Mouse (Mus musculus) liver, embryonic 16.5 days (tissue): ENCODE results near the gene Ring1. TPM values are rescaled to one million over a fixed set of nuclear protein-coding genes. Genes with fewer than 3 reads are reported as not detected.
A peak's percentile ranks its signal among the peaks of the same experiment; 100 is the strongest.

ENCODE experiments used
- ATAC-seq: fragments of 200-750 bp; cut with Nextera tagmentation; 2 replicates; pipeline ENCODE4 v1.8.0; 2017; ENCODE audit warnings: low read depth, mild to moderate bottlenecking, moderate number of reproducible peaks, moderate library complexity
- H3K27ac ChIP-seq: fragments of 300-500 bp; sonication (generic); 2 replicates; pipeline ENCODE4 v1.5.1; 2014; ENCODE audit warnings: mild to moderate bottlenecking, low read length
- H3K27me3 ChIP-seq: fragments of 300-500 bp; sonication (generic); 2 replicates; pipeline ENCODE4 v1.6.1; 2014; ENCODE audit warnings: low read depth, low read length, mixed read lengths; ENCODE audit not compliant: control insufficient read depth, insufficient read depth
- H3K36me3 ChIP-seq: fragments of 300-500 bp; sonication (generic); 2 replicates; pipeline ENCODE4 v1.6.1; 2014; ENCODE audit warnings: mild to moderate bottlenecking; ENCODE audit not compliant: control insufficient read depth, insufficient read depth
- H3K4me1 ChIP-seq: fragments of 300-500 bp; sonication (generic); 2 replicates; pipeline ENCODE4 v1.6.1; 2014; ENCODE audit warnings: low read depth, low read length, mixed read lengths; ENCODE audit not compliant: control insufficient read depth
- H3K4me2 ChIP-seq: fragments of 300-500 bp; sonication (generic); 2 replicates; pipeline ENCODE4 v1.6.1; 2014; ENCODE audit warnings: low read depth, low read length, mixed read lengths
- H3K4me3 ChIP-seq: fragments of 300-500 bp; sonication (generic); 2 replicates; pipeline ENCODE4 v1.5.1; 2014; ENCODE audit warnings: low read depth, mild to moderate bottlenecking, low read length
- H3K9ac ChIP-seq: fragments of 300-500 bp; sonication (generic); 2 replicates; pipeline ENCODE4 v1.6.1; 2014; ENCODE audit warnings: low read depth, low read length
- H3K9me3 ChIP-seq: fragments of 300-500 bp; sonication (generic); replicated peaks from 2 replicates; pipeline ENCODE4 v1.6.1; 2016; ENCODE audit warnings: low read length; ENCODE audit not compliant: control insufficient read depth
- WGBS: fragments of 180-500 bp; shearing (Covaris S2); extraction: QIAGEN DNeasy Blood & Tissue Kit; methylation state at CpG from one replicate; pipeline ENCODE4 v1.1.7; 2014; ENCODE audit not compliant: insufficient replicate concordance; 5-methylcytosine and 5-hydroxymethylcytosine counted together
- microRNA counts: library from miRNA; unstranded; fragments of <30 nt; microRNA quantifications from one replicate; lab custom pipeline; 2016
- microRNA-seq: library from miRNA; unstranded; fragments of <30 nt; microRNA quantifications from one replicate; pipeline ENCODE4, GENCODE M21; 2016
- polyA plus RNA-seq: library from polyadenylated mRNA; unstranded; fragments of >200 nt; fragmentation: Nextera tagmentation; extraction: Ambion mirVana; gene quantifications from 2 replicates; pipeline ENCODE4 v1.2.1, GENCODE M21; 2015

Gene Ring1
- polyA plus RNA-seq, 1 experiment from 2014 or later, result 4.0 TPM

DNA sequence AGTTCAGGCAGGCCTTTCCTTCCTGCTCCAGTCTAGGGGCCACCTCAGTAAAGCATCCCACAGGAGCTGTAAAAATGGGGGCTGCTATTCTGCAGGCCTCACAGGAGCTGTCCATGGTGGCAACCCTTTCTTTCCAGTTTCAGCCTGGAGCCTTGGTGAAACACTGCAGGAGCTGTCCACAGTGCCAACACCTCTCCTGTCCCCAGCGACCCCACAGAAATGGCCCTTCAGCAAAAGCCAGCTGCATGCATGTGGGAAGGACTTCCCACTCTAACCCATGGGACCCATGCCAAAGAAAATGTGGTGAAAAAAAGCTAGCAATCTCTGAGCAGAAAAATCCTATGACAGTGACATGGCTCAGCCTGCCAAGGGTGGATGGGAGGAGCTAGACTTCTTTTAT lies 51.8 kb downstream of the Ring1 start:
- ATAC-seq, result no peak
- H3K27me3 ChIP-seq, result peaks cover 2% of the 10 kb centered on the region
- no peak overlapping the region for H3K9ac ChIP-seq
- no peak overlapping the region for H3K4me2 ChIP-seq
- no peak overlapping the region for H3K27ac ChIP-seq
- H3K4me1 ChIP-seq, result no peaks in the 10 kb centered on the region; the same call in none of the 2 replicates
- no peaks in the 10 kb centered on the region for H3K9me3 ChIP-seq
- no peak overlapping the region for H3K4me3 ChIP-seq
- H3K36me3 ChIP-seq, result no peaks in the 10 kb centered on the region
- WGBS, result 0% methylated on average over 1 of the region's 1 CpGs

MicroRNAs encoded within 50 kb of the gene (microRNA counts, 519-probe panel; counts per million panel counts)
- microRNA mmu-miR-219 (lab: Ali Mortazavi, UCI), result 1,545 counts per million, percentile 14 among the panel's probes with 10 or more counts

Small RNAs within 50 kb of the gene (microRNA-seq; reads per million reads assigned to microRNA genes)
- not detected for gene Mir219a-1
- gene Mir219c, result not detected

Other genes with a start within 250 kb of the Ring1 start
- 29.3 and 29.6 TPM in 2 replicates for gene Angptl4, start 242.8 kb downstream of the Ring1 start, polyA plus RNA-seq
- gene Kank3, start 214.2 kb downstream of the Ring1 start, polyA plus RNA-seq, result 10.0 and 13.7 TPM in 2 replicates
- gene Rps28, start 200.1 kb downstream of the Ring1 start, polyA plus RNA-seq, result 389 and 463 TPM in 2 replicates
- 243 and 245 TPM in 2 replicates for gene Ndufa7, start 200.1 kb downstream of the Ring1 start, polyA plus RNA-seq
- gene Cd320, start 181.6 kb downstream of the Ring1 start, polyA plus RNA-seq, result 11.9 and 12.1 TPM in 2 replicates
- gene Gm7029, start 150.8 kb downstream of the Ring1 start, polyA plus RNA-seq, result not detected in 2 replicates
- 5.8 and 6.1 TPM in 2 replicates for gene Kifc1, start 134.0 kb downstream of the Ring1 start, polyA plus RNA-seq
- gene Platr17, start 119.5 kb downstream of the Ring1 start, polyA plus RNA-seq, result 0.21 and 0.54 TPM in 2 replicates
- 18.6 and 19.6 TPM in 2 replicates for gene Daxx, start 115.3 kb downstream of the Ring1 start, polyA plus RNA-seq
- gene Tapbp, start 108.8 kb downstream of the Ring1 start, polyA plus RNA-seq, result 31.0 and 34.6 TPM in 2 replicates
- 7.8 and 9.1 TPM in 2 replicates for gene Zbtb22, start 108.8 kb downstream of the Ring1 start, polyA plus RNA-seq
- 7.8 and 9.0 TPM in 2 replicates for gene Rgl2, start 95.1 kb downstream of the Ring1 start, polyA plus RNA-seq
- 83.8 and 96.4 TPM in 2 replicates for gene Pfdn6, start 84.3 kb downstream of the Ring1 start, polyA plus RNA-seq
- 12.2 and 13.4 TPM in 2 replicates for gene Wdr46, start 84.0 kb downstream of the Ring1 start, polyA plus RNA-seq
- gene B3galt4, start 73.2 kb downstream of the Ring1 start, polyA plus RNA-seq, result 2.2 and 2.3 TPM in 2 replicates
- 21.3 and 21.9 TPM in 2 replicates for gene Vps52, start 68.9 kb downstream of the Ring1 start, polyA plus RNA-seq
- 904 and 1,002 TPM in 2 replicates for gene Rps18, start 68.7 kb downstream of the Ring1 start, polyA plus RNA-seq
- gene H2-K1, start 24.3 kb downstream of the Ring1 start, polyA plus RNA-seq, result 126 and 139 TPM in 2 replicates
- gene H2-Ke6, start 3.4 kb upstream of the Ring1 start, polyA plus RNA-seq, result 30.1 and 32.2 TPM in 2 replicates
- 58.8 and 59.8 TPM in 2 replicates for gene Slc39a7, start 7.0 kb upstream of the Ring1 start, polyA plus RNA-seq
- gene Rxrb, start 7.1 kb upstream of the Ring1 start, polyA plus RNA-seq, result 14.7 and 15.7 TPM in 2 replicates
- gene Col11a2, start 14.8 kb upstream of the Ring1 start, polyA plus RNA-seq, result 0.26 and 0.27 TPM in 2 replicates
- gene H2-Oa, start 67.7 kb upstream of the Ring1 start, polyA plus RNA-seq, result 0.43 and 0.57 TPM in 2 replicates
- 5.3 and 5.5 TPM in 2 replicates for gene H2-DMa, start 94.9 kb upstream of the Ring1 start, polyA plus RNA-seq
- 32.0 and 35.8 TPM in 2 replicates for gene Brd2, start 98.0 kb upstream of the Ring1 start, polyA plus RNA-seq
- gene H2-DMb2, start 118.6 kb upstream of the Ring1 start, polyA plus RNA-seq, result 0.74 and 1.0 TPM in 2 replicates
- gene H2-DMb1, start 128.4 kb upstream of the Ring1 start, polyA plus RNA-seq, result 1.3 and 1.5 TPM in 2 replicates
- 3.8 and 4.2 TPM in 2 replicates for gene Tap1, start 162.9 kb upstream of the Ring1 start, polyA plus RNA-seq
- gene Psmb9, start 163.1 kb upstream of the Ring1 start, polyA plus RNA-seq, result 9.6 and 9.7 TPM in 2 replicates
- 17.7 and 18.5 TPM in 2 replicates for gene Psmb8, start 173.0 kb upstream of the Ring1 start, polyA plus RNA-seq
- 6.7 TPM in 2 replicates for gene Tap2, start 178.8 kb upstream of the Ring1 start, polyA plus RNA-seq
- gene H2-Ob, start 214.2 kb upstream of the Ring1 start, polyA plus RNA-seq, result 0.44 and 0.54 TPM in 2 replicates
- 8.9 and 12.0 TPM in 2 replicates for gene H2-Ab1, start 233.0 kb upstream of the Ring1 start, polyA plus RNA-seq